Mouse (Mus musculus) spleen, postnatal 36 days (tissue): ENCODE measurements around the gene Lrrc75a.

Experiments used
- DNase-seq, 2 experiments: peaks; one replicate each; pipeline ENCODE4 v3.0.0; 2022; ENCODE audit warnings: low spot score in 2 of 2, mixed read lengths in 1 of 2

Gene Lrrc75a

GRCm38 (mm10) chr11:62645732-62646494 lies 2.4 kb downstream of the Lrrc75a start:
- DNase-seq, result peak; percentile 10 to 44

DNA sequence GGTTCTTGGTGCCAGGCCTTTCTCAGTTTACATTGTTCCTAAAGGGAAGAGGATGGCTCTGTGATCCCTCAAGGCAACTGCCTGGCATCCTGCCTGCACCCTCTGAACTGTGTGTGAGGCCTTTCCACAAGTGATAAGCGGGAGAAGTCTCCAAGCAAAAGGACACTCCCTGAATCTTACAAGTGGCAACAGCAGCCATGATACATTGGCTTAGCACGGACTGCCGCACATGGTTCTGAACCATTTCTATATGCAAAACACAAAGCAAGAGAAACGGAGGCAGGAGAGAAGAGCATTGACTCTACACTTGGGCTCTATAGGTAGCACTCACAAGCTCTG lies 3.0 kb downstream of the Lrrc75a start:
- DNase-seq, result no peak

- DNase-seq, result no peak
These were observed 3.6 kb downstream of the Lrrc75a start for GRCm38 (mm10) chr11:62644602-62645336.

GRCm38 (mm10) chr11:62643681-62644363 lies 4.5 kb downstream of the Lrrc75a start:
- peak; percentile 20 to 22 for DNase-seq

DNA sequence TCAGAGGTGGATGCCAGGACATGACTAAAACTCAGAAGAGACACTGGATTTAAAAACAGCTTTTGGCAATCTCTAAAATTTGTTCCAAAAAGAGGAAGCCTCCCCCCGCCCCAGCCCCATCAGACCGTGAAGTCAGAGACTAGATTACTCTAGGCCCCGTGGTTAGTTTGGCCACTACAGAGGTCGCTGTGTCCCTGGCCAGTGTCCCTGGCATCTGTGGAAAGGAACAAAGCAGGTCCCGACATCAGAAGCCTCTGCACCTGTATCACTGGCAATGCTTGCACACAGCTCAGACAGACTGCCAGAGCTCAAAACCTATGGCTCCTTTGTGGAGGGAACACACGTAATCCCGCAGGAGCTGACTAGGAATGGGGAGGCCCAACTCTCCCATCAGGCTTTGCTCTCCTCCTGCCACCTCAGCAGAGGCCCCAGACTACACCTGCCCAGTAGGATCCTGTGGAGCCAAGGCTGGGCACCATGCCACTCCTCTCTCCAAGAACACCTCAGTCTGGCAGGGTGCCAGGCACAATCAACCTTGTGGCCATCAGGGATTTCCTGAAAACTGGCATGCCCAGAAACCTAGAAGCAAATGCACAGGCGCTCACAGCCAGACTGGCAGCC lies 5.2 kb downstream of the Lrrc75a start:
- DNase-seq, result no peak

- DNase-seq, result no peak
These were observed 6.1 kb downstream of the Lrrc75a start for GRCm38 (mm10) chr11:62642023-62642844.

DNA sequence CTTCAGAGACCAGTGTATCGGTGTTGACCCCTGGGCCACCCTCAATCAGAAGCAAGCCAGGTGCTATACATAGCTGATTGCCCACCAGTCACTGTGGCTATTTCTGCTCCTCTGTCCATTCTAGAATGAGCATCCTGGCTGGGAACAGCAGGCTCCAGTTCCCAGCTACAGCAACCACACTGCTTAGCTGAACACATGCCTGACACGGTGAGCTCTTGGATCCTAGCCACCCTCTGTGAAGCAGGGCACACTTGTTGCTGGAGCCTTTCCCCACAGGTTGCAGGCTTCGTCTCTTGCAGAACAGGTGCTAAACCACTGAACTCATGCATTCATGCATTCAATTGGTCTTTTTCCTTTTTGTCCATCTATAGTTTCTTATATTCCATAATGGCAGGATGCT lies 7.9 kb downstream of the Lrrc75a start:
- DNase-seq, result no peak

- DNase-seq, result no peak
These were observed 9.9 kb downstream of the Lrrc75a start for GRCm38 (mm10) chr11:62638402-62638801.

DNA sequence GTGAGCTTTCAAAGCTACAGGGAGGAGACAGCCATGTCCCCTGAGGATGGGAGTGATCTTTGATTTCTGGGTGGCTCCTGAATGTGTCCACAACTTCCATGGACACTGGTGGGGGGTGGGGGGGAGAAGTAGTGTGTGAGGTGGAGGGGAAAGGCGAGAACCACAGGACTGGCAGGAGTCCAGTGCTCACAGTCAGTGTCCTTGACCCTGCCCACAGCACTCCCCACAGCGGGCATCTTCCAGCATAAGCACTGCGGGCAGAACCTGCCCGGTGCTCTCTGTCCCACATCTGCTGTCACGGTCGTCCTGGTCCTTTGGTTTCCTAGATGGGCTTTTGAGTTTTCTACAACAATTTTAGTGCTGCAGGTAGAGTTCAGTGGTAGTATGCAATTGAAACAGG lies 10.5 kb downstream of the Lrrc75a start:
- DNase-seq, result no peak

GRCm38 (mm10) chr11:62637401-62637800 lies 10.9 kb downstream of the Lrrc75a start:
- DNase-seq, result no peak

DNA sequence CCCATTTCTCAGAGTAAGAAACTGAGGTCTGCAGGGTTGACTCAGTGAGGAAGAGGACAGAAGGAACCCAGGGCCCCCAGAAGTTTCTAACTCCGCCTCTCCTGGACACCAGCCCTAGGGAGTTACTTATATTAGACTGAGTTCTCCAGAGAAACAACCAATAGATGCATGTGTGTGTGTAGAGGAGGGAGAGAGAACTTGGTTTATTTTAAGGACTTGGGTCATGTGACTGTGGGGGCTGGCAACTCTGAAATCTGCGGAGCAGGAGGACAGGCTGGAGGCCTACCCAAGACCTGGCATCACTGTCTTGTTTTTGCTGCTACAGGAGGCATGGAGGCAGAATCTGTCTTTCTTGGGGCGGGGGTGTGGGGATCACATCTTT lies 11.5 kb downstream of the Lrrc75a start:
- DNase-seq, result no peak

DNA sequence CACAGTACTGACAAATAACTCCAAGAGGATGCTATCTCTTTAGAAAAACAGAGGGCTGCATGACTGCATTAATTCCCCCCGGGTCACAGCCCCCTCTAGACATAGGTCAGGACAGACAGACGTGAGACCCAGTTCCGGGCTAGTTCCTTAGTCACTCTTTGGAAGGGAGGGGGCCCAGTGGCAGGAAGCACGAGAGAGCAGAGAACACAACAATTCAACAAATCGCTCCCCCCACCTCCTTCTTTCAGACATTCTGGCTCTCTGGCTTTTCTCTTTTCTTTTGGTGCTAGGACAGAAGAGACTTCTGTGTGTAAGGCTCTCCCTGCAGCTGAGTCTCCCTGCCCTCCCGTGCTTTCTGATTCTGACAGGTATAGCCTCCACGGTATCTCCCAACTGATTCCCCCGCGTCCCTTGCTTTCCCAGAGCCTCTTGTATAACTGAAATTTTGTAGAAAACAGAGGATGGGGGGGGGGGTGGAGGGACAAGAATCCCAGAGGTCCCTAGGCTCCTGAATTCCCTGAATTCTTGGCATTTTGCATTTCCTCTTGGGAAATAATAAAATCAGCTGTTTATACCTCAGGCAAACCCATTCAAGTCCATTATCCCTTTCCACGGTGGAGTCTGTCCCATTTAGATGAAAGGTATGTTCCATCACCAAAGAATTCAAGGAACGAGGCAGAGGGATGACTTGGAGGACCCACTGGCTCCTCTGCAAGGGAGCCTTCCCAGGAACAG lies 12.1 kb downstream of the Lrrc75a start:
- DNase-seq, result no peak

DNA sequence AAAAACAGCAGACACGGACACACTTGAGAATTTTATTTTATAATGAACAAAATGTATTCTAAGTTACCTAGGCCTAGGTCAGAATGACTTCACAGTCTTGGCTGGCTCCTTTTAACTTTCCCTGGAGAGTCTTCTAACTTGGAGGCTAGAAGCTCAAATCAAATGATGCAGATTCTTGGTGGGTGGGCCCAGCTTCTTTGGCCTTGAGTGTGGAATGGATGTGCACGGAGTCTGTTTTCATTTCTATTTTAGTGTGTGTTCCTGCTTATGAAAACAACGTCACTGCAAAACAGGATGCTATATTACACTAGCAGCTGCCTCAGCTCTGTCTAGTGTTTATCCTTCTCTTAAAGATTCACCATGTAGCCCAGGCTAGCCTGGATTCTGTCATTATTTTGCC lies 12.9 kb downstream of the Lrrc75a start:
- DNase-seq, result no peak

- no peak for DNase-seq
These were observed 17.2 kb downstream of the Lrrc75a start for GRCm38 (mm10) chr11:62631138-62631537.

- no peak for DNase-seq
These were observed 18.0 kb downstream of the Lrrc75a start for GRCm38 (mm10) chr11:62630225-62630821.

GRCm38 (mm10) chr11:62629352-62630224 lies 18.7 kb downstream of the Lrrc75a start:
- no peak for DNase-seq

GRCm38 (mm10) chr11:62624341-62625291 lies 23.7 kb downstream of the Lrrc75a start:
- no peak for DNase-seq

DNA sequence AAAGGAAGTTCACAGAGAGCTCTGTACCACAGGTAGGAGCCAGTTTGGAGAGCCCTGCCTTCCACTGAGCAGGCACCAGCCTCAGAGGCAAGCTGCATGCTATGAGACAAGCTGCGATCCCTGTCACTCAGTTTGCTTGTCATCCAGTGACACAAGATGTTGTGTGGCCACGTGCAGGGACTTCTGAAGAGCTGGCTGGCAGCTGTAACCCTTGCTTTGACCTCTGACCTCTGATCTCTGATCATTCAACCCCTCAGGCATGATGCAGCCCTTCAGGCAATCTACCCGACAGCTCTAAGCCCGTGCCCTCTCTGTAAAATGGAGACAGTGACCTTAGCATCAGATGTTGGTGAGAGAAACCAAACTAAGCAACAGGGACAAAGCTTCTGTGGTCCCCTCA lies 25.5 kb downstream of the Lrrc75a start:
- DNase-seq, result no peak
